Mouse (Mus musculus) limb, embryonic 14.5 days (tissue): ENCODE results near the gene Parl. TPM values are rescaled to one million over a fixed set of nuclear protein-coding genes. Genes with fewer than 3 reads are reported as not detected.

Source experiments
- ATAC-seq: fragments of 200-750 bp; cut with Nextera tagmentation; 2 replicates; pipeline ENCODE4 v1.8.0; 2017; ENCODE audit warnings: low read depth, moderate number of reproducible peaks, moderate TSS enrichment; ENCODE audit not compliant: low FRiP score
- DNase-seq: peaks from one replicate; pipeline ENCODE4 v3.0.0-alpha.2; 2015; ENCODE audit warnings: low spot score
- H3K27ac ChIP-seq: fragments of 300-500 bp; sonication (generic); replicated peaks from 2 replicates; pipeline ENCODE4 v1.5.1; 2014; ENCODE audit warnings: low read depth, mild to moderate bottlenecking, low read length, moderate library complexity, mixed read lengths
- H3K27me3 ChIP-seq: fragments of 300-500 bp; sonication (generic); 2 replicates; pipeline ENCODE4 v1.6.1; 2014; ENCODE audit warnings: low read length, mixed read lengths; ENCODE audit not compliant: control insufficient read depth, insufficient read depth
- H3K36me3 ChIP-seq: fragments of 300-500 bp; sonication (generic); 2 replicates; pipeline ENCODE4 v1.6.1; 2014; ENCODE audit warnings: mild to moderate bottlenecking, low read length, moderate library complexity, mixed read lengths; ENCODE audit not compliant: control insufficient read depth, insufficient read depth
- H3K4me1 ChIP-seq: fragments of 300-500 bp; sonication (generic); 2 replicates; pipeline ENCODE4 v1.6.1; 2014; ENCODE audit warnings: antibody characterized with exemption, low read length, mixed read lengths; ENCODE audit not compliant: control insufficient read depth, insufficient read depth
- H3K4me2 ChIP-seq: fragments of 300-500 bp; sonication (generic); replicated peaks from 2 replicates; pipeline ENCODE4 v1.6.1; 2014; ENCODE audit warnings: low read depth, mild to moderate bottlenecking, low read length, moderate library complexity; ENCODE audit not compliant: severe bottlenecking
- H3K4me3 ChIP-seq: fragments of 300-500 bp; sonication (generic); replicated peaks from 2 replicates; pipeline ENCODE4 v1.5.1; 2014; ENCODE audit warnings: low read length
- H3K9ac ChIP-seq: fragments of 300-500 bp; sonication (generic); 2 replicates; pipeline ENCODE4 v1.6.1; 2014; ENCODE audit warnings: mild to moderate bottlenecking, low read depth, low read length, moderate library complexity; ENCODE audit not compliant: severe bottlenecking
- H3K9me3 ChIP-seq: fragments of 300-500 bp; sonication (generic); 2 replicates; pipeline ENCODE4 v1.6.1; 2016; ENCODE audit warnings: low read length; ENCODE audit not compliant: control insufficient read depth
- POLR2A ChIP-seq: fragments of 200-500 bp; IDR thresholded peaks from 2 replicates; pipeline ENCODE4 v1.8.0; 2012; ENCODE audit warnings: inconsistent platforms, mild to moderate bottlenecking, moderate library complexity, borderline replicate concordance; ENCODE audit not compliant: insufficient read depth, insufficient read length; ENCODE audit errors: extremely low read depth
- WGBS: fragments of 180-500 bp; shearing (Covaris S2); extraction: QIAGEN DNeasy Blood & Tissue Kit; methylation state at CpG from one replicate; pipeline ENCODE4 v1.1.7; 2014; 5-methylcytosine and 5-hydroxymethylcytosine counted together
- polyA plus RNA-seq, 2 experiments: library from polyadenylated mRNA; depleted of rRNA in 1 of 2; stranded (reverse) in 1 of 2; unstranded in 1 of 2; fragments of >200 nt; fragmentation: Nextera tagmentation in 1 of 2; extraction: Ambion mirVana in 1 of 2; gene quantifications; 2 replicates each; pipeline versions ENCODE4 v1.2.1 to v1.2.3; 2012 to 2014

The Parl gene
- polyA plus RNA-seq, 2 experiments, result 69.0 to 89.8 TPM

- no peak overlapping the region for H3K4me3 ChIP-seq
- no peaks in the 10 kb centered on the region for H3K27me3 ChIP-seq
- no peak overlapping the region for H3K9ac ChIP-seq
- TF ChIP-seq POLR2A, result no peak
- no peak overlapping the region for H3K4me2 ChIP-seq
- ATAC-seq (no peak), DNase-seq (no peak)
- 86% methylated on average over 4 of the region's 4 CpGs for WGBS
- no peaks in the 10 kb centered on the region for H3K4me1 ChIP-seq
- H3K9me3 ChIP-seq, result no peaks in the 10 kb centered on the region
- H3K36me3 ChIP-seq, result peaks cover 14% of the 10 kb centered on the region
- H3K27ac ChIP-seq, result no peak overlapping the region
Observed at GRCm38 (mm10) chr16:20237426-20237825, 64.8 kb downstream of the Parl start.

- H3K9ac ChIP-seq, result no peak overlapping the region
- H3K36me3 ChIP-seq, result peaks cover 41% of the 10 kb centered on the region
- no peak overlapping the region for H3K27ac ChIP-seq
- no peaks in the 10 kb centered on the region for H3K27me3 ChIP-seq
- TF ChIP-seq POLR2A, result no peak
- DNase-seq (no peak), ATAC-seq (no peak)
- H3K4me1 ChIP-seq, result no peaks in the 10 kb centered on the region
- WGBS, result 56% methylated on average over 4 of the region's 4 CpGs
- no peak overlapping the region for H3K4me3 ChIP-seq
- no peaks in the 10 kb centered on the region for H3K9me3 ChIP-seq
- no peak overlapping the region for H3K4me2 ChIP-seq
Observed at GRCm38 (mm10) chr16:20234406-20234805, 67.8 kb downstream of the Parl start.

Other genes with a start within 250 kb of the Parl start
- 14.9 and 16.6 TPM in 2 replicates for gene Klhl24, start 204.8 kb downstream of the Parl start, polyA plus RNA-seq (2012; rRNA removed)
- 25.4 and 26.6 TPM in 2 replicates for gene Klhl24, start 204.8 kb downstream of the Parl start, polyA plus RNA-seq (2014; fragmentation: Nextera tagmentation; extraction: Ambion mirVana)
- gene Yeats2, start 161.3 kb downstream of the Parl start, polyA plus RNA-seq (2012; rRNA removed), result 75.3 and 98.1 TPM in 2 replicates
- 31.3 and 40.5 TPM in 2 replicates for gene Yeats2, start 161.3 kb downstream of the Parl start, polyA plus RNA-seq (2014; fragmentation: Nextera tagmentation; extraction: Ambion mirVana)
- gene Map6d1, start 61.0 kb downstream of the Parl start, polyA plus RNA-seq (2012; rRNA removed), result 1.4 and 1.9 TPM in 2 replicates
- 0.44 and 1.2 TPM in 2 replicates for gene Map6d1, start 61.0 kb downstream of the Parl start, polyA plus RNA-seq (2014; fragmentation: Nextera tagmentation; extraction: Ambion mirVana)
- gene Cyp2ab1, start 23.0 kb upstream of the Parl start, polyA plus RNA-seq (2012; rRNA removed), result 0.10 and 0.24 TPM in 2 replicates
- 0.08 TPM in 1 of 2 replicates, not detected in the other for gene Cyp2ab1, start 23.0 kb upstream of the Parl start, polyA plus RNA-seq (2014; fragmentation: Nextera tagmentation; extraction: Ambion mirVana)
- gene Abcc5, start 124.0 kb upstream of the Parl start, polyA plus RNA-seq (2012; rRNA removed), result 223 and 274 TPM in 2 replicates
- 73.1 and 91.5 TPM in 2 replicates for gene Abcc5, start 124.0 kb upstream of the Parl start, polyA plus RNA-seq (2014; fragmentation: Nextera tagmentation; extraction: Ambion mirVana)
- gene Eif2b5, start 196.4 kb upstream of the Parl start, polyA plus RNA-seq (2012; rRNA removed), result 44.8 and 45.1 TPM in 2 replicates
- gene Eif2b5, start 196.4 kb upstream of the Parl start, polyA plus RNA-seq (2014; fragmentation: Nextera tagmentation; extraction: Ambion mirVana), result 90.6 and 95.2 TPM in 2 replicates
- 74.8 and 99.8 TPM in 2 replicates for gene Dvl3, start 214.6 kb upstream of the Parl start, polyA plus RNA-seq (2012; rRNA removed)
- 26.5 and 28.0 TPM in 2 replicates for gene Dvl3, start 214.6 kb upstream of the Parl start, polyA plus RNA-seq (2014; fragmentation: Nextera tagmentation; extraction: Ambion mirVana)
- gene Ap2m1, start 233.1 kb upstream of the Parl start, polyA plus RNA-seq (2012; rRNA removed), result 633 and 687 TPM in 2 replicates
- gene Ap2m1, start 233.1 kb upstream of the Parl start, polyA plus RNA-seq (2014; fragmentation: Nextera tagmentation; extraction: Ambion mirVana), result 573 and 622 TPM in 2 replicates
- gene Abcf3, start 246.2 kb upstream of the Parl start, polyA plus RNA-seq (2012; rRNA removed), result 56.0 and 57.8 TPM in 2 replicates
- 59.3 and 61.8 TPM in 2 replicates for gene Abcf3, start 246.2 kb upstream of the Parl start, polyA plus RNA-seq (2014; fragmentation: Nextera tagmentation; extraction: Ambion mirVana)